Mouse (Mus musculus) layer of hippocampus, adult 11-12 months (tissue): ENCODE measurements around the gene Utrn.

Experiments
- DNase-seq: peaks from one replicate; pipeline ENCODE4 v3.0.0; 2022; ENCODE audit warnings: low spot score

The Utrn gene

DNA sequence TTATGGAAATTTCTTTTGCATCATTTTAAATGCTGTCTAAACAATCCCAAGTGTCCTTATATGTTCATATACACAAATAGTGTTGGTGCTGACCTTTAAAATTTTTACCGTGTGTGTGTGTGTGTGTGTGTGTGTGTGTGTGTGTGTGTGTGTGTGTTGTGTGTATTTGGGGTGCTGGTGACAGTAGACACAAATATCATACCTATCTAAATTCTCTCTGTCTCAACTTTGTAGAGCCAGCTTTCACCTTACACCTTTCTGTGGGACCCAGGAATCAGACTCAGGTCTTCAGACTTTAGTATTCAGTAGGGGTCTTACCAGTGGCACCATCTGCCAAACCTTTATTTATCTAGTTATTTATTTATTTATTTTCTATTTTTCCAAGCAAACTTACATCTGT is 681 bp upstream of the Utrn start:
- no peak for DNase-seq

- DNase-seq = no peak
Measured at GRCm38 (mm10) chr10:12868189-12869028, 756 bp downstream of the Utrn start.

- no peak for DNase-seq
Measured at GRCm38 (mm10) chr10:12867733-12868188, 1.4 kb downstream of the Utrn start.

DNA sequence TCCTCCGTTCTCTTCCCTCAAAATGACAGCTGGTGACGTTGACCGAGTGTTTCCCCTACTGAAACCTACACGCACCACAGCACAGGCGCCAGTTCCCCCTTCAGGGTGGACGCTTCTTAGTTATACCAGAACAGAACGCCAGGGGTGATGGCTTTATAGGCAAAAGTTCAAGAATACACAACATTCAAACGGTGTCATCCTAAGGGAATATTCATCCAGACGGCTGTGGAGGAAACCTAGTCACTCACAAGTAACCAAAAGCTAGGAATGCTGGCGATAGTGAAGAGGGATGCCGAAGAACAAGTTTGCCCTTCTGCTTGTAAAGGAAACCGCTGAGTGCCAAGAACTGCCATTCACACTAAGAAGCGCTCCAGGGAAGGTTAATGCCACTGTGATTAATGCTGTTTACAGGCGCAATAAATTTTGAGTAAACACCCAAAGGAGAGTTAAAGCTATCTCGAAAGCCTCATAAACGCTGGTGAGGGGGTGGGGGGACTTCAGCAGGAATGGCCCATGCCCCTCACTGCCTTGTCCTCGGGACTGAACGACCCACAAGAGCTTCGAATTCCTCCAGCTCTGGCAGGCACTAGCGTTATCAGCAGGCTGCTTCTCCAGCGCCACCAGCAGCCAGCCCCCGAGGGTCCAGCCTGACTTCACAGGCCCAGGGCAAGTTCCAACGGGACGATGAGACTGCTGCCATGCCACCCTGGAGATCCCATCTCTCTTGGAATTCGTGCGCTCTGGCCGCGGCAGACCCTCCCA is 2.0 kb downstream of the Utrn start:
- DNase-seq = no peak

- DNase-seq = no peak
Measured at GRCm38 (mm10) chr10:12865201-12865600, 4.0 kb downstream of the Utrn start.

DNA sequence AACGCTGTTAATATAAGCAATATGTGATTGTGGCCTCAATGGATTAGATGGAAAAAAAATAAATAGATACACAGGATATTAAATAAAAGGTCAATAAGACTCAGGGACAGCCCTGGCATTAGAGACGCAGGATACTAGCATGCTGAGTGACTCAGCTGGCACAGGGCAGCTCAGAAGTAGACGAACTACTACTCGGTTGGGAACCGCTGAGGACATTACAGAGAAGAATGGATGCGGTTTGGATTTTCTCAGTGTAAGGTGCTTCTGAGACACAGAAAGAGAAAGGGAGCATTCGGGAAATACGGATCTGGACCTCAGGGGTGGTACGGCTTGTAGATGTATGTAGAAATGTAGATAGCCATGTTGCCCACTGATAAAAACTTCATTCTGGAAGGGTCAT is 5.6 kb downstream of the Utrn start:
- DNase-seq = no peak

- no peak for DNase-seq
Measured at GRCm38 (mm10) chr10:12862047-12862446, 7.1 kb downstream of the Utrn start.

GRCm38 (mm10) chr10:12861381-12861780 is 7.8 kb downstream of the Utrn start:
- no peak for DNase-seq

DNA sequence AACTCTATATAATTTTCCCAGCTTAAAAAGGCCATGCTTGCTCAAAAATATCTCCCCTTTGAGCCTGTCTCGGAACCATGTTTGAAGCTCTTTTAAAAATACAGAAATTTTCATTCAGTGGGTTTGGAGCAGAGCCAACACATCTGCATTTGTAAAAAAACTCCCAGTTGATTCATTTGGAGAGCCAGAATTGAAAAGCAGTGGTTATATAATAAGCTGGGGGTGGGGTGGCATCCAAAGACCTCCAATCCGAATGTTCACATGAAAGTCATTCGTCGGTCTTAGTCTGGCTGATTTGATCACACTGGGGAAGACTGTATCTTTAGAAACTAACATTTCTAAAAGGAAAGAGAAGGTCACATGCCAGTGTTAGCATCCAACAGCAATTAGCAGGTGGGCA is 8.4 kb downstream of the Utrn start:
- peak; percentile 28 for DNase-seq

GRCm38 (mm10) chr10:12860331-12860730 is 8.8 kb downstream of the Utrn start:
- no peak for DNase-seq

- DNase-seq = no peak
Measured at GRCm38 (mm10) chr10:12858017-12858416, 11.1 kb downstream of the Utrn start.

DNA sequence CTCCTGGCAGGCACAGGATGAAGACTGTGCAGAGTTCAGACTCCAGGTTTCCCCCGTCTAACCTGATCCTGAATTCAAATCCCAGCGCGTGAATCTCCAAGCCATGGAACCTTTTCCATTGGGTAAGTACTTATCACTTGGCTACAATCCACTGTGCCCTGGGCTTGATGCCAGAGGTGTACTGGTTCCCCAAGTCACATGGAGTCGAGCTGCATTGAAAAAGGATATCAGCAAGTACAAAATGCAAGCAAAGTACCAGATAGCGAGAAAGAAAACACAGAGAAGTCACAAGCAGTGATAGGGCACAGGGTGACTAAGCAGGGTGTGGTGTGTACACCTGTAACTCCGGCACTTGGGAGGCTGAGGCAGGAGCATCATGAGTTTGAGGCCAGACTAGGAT is 14.9 kb downstream of the Utrn start:
- no peak for DNase-seq

- DNase-seq = no peak
Measured at GRCm38 (mm10) chr10:12853776-12854175, 15.4 kb downstream of the Utrn start.

DNA sequence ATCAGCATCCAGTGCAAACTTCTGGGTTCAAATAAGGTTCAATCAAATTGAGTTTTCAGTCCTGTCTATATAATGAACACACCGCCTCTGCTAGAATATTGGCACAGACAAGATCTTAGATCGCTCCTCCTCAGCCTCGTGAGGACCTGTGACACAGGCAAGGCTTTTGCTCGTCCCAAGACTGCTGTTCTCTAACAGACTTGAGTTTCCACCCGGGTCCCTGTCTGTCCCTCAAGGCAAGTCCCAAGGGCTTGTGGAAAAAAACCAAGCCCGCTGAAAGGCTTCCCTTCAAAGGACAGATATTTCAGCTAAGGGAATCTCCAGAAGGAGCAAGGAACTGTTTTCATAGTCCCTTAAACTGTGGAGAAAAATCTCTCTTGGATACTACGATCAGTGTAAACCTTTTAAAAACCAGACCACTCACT is 16.0 kb downstream of the Utrn start:
- DNase-seq = no peak

DNA sequence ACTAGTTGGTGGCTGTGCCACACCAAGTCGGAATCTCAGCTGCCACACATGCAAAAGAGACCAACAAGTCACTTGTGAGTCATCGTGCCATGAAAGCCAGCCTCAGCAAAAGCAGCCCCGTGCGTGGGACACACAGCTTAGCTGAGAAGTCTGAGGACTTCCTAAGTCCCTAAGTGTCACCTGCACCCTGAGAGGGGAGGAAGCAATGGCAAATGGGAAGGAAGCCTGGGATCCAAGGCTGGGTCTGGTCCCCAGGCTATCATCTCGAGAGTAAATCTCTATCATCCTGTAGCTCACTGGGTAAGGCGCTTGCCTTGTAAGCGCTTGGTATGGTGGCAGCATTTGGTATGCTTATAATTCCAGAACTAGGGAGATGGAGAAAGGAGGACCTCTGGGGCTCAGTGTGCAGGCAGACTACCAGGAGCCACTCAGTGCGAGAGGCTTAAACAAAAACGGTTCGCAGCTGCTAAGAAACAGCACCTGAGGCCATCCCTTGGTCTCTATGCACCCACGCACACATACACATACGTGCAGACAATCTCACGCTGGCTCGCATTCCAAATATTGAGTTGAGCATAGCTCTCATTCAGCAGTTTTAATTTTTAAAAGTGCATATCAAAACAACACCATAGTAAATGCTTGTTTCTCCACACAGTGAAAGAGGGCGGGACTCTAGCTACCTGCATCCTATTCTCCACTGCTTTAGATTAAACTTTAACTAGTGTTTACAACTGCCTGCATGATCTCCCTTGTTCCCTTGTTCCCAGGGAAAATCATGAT is 16.6 kb downstream of the Utrn start:
- no peak for DNase-seq

DNA sequence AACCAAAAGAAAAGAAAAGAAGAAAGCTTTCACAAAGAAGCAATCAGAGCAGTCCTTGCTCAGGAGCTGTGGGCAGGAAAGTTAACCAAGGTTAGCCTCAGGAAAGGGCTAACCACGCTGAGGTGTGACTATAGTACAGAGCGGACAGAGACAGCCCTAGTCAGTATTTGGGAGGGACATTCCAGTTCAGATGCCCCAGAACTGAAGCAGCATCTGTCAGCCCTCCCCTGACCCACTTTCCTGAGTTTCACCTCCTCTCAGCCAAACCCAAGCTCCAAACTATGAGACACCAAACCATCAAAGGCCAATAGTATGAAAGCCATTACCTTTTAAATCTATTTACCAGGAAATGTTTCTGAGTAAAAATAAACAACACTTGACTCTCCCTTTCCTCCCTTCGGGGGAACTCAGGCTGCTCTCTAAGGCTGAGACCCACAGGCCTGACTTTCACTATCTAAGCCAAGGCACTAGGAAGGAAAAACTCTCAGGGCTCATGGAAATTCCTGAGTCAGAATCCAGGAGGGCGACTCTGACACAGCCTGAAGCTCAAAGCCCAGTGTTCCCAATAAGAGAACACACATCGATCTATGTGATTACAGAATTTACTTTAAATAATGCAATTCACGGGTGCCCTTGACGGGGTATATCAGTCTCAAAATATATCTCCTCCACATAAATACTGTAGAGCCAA is 18.2 kb downstream of the Utrn start:
- DNase-seq = no peak

- no peak for DNase-seq
Measured at GRCm38 (mm10) chr10:12848322-12849108, 20.6 kb downstream of the Utrn start.

- DNase-seq = no peak
Measured at GRCm38 (mm10) chr10:12842543-12842942, 26.6 kb downstream of the Utrn start.

- DNase-seq = no peak
Measured at GRCm38 (mm10) chr10:12841497-12841896, 27.7 kb downstream of the Utrn start.

- DNase-seq = peak; percentile 17
Measured at GRCm38 (mm10) chr10:12837636-12838035, 31.5 kb downstream of the Utrn start.
